Mouse (Mus musculus) T-cell, adult 2 months (primary cell): Measurements from ENCODE around the gene Krtap27-1.

Experiments
- DNase-seq: peaks from one replicate; pipeline ENCODE4 v3.0.0; 2022; ENCODE audit warnings: low spot score

The Krtap27-1 gene

DNA sequence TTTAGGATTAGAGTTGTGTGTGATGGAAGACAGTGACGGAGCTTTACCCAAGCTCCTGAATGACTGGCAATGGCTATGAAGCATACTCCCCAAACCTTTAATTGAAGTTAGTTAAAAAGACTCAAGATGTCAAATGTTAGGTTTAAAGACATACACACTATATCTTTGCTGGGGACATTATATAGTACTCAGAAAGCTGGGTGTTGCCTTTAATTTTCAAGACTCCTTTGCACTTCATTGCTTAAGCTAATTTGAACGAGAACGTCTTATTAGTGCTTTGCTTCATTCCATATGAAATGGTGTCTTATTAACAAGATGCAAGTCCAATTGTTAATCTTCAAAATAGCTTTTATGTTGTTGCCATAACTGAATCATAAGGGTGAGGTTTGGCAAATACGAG, at the start of gene Krtap27-1:
Krtap27-1 (minus strand) TSS at position 101 of the 400 bp plus-strand sequence.
- DNase-seq: no peak

DNA sequence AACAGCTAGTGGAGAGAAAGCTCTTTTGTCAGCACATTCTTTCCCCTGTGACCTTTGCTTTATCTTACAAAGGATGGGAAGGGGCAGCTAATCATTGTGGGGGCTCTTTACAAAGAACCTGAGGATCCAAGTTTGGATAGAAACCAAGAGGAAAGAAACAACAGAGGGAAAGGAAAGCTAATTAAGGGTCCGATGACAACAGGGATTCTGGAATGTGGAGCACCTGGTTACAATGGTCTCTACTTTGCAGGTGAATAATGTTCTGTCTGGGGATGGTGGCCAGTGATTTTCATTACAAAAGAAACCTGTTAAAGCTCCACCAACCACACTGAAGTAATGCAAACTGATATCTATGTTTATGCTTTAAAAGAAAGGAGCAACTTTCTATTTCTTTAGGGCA, 48.6 kb upstream of the Krtap27-1 start:
- DNase-seq: no peak

DNA sequence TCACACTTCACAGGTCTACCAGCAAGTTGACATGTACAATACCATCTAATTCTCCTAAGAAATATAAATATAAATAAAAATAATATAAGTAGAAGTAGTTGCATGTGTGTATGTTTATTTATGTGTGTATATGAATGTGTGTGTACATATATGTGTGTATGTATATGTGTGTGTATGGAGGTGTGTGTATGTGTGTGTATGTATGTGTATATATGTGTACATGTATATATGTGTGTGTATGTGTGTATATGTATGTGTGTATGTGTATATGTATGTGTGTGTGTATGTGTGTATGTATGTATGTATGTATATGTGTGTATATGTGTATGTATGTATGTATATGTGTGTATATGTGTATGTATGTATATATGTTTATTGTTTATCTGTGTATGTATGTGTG, 45.1 kb upstream of the Krtap27-1 start:
- DNase-seq: no peak

DNA sequence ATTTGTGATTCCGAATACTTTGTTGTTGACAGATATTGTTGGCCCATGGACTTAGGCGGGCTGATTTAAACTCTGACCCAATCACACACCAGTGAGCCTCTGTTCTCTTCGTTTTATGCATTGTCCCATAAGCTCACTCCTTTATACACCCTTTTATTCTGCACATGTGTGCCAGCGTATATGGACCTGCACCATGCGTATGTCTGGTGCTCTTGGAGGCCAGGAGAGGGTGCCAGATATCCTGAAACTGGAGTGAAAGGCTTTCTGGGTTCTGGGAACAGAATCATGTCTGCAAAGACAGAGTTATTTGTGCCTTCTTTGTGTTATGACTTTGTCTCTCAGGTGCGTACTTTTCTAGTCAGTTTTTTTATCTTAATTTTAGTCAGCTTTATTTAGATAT, 39.8 kb upstream of the Krtap27-1 start:
- no peak for DNase-seq

DNA sequence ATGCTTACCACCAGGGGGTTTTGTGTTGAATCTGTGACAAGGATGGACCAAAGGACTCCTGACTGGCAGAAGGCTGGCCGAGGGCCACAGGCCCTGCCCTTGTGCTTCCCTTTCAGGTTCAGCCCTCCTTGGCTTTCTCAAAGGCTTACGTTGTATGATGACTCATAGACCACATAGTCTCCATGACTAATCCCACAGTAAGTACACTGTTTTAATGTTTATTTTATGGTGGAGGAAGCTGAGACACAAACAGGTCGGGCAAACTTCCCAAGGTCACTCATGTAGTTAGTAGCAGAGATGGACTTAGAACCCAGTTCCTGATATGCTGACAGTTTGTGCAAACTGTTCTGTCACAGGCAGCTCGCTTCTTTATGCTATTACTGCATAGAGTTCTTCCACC, 39.3 kb upstream of the Krtap27-1 start:
- no peak for DNase-seq

DNA sequence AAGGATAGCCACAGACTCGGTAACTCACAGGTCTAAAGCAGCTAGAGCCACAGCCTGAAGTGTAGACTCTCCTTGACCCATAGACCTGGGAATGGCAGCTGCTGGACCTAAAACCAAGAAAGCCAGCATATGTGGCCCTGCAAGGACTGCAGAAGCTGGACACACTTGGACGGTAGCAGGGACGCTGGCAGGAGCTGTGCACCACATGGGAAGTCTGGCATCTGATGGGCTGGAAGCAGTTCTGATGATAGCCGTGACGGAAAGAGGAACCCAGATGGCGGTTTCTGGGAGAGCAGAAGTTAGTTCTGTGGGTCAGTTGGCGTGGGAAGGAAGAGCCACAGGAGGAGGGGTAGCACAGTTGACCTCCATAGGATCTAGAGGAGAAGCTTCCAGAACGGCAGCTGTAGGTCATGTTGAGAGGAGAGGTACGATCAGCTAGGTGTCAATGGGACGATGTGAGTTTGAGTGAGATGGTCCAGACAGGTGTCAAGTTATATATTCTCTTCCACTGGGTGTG, 36.1 kb upstream of the Krtap27-1 start, which contains the start of gene 2310061N02Rik:
2310061N02Rik (minus strand) TSS at position 467 of the 517 bp plus-strand sequence.
- no peak for DNase-seq

DNA sequence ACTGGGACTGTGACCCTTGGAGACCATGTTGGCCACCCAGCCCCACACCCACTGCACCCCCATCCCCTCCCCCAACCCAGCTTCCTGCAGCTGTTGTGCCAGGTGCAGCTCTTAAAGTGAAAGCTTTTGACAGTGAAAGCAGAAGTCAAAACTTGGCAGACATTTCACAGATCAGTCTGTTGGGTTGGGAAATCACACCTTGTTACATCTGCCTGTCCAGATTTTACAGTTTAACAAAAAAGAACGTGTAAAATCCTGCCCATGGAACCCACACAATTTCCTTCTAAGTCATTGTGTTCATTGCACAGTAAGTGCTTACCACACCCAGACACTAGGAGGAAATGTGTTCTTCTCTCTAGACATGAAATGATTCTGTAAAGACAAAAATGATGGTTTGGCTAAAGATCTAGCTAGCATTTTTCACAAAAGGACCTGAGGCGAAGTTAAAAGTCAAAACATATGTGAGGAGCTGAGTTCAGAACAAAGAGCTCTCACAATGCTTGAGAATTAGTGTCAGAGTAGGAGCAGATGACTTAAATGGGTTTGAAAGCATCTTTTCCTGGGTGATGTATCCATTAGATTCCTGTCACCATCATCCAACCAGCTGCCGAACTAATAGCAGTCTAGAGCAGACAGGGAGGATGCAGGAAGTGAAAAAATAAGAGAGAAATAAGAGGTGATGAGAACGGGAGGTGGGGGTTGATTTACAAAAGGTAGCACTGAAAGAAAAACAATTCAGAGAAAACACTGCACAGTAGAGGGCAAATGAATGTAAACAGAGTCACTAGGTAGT, 29.8 kb upstream of the Krtap27-1 start:
- peak; percentile 5 for DNase-seq

DNA sequence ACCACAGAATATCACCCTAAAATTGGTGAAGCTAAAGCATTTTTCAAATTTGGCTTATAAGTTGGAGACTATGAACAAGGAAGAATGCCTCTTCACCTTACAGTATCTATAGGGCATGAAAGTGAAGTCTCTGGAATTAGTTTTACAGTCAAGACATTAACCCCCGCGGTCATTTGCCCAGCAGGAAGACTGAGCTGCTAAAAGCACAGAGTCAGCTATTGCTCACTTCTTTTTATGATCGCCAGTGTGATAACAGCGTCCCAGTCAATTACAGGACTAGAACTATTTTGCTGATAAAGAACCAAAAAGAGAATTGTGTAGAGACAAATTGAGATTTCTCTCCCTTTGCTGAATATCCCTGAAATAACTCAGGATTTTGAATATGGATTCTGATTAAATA, 24.8 kb upstream of the Krtap27-1 start:
- DNase-seq: no peak

DNA sequence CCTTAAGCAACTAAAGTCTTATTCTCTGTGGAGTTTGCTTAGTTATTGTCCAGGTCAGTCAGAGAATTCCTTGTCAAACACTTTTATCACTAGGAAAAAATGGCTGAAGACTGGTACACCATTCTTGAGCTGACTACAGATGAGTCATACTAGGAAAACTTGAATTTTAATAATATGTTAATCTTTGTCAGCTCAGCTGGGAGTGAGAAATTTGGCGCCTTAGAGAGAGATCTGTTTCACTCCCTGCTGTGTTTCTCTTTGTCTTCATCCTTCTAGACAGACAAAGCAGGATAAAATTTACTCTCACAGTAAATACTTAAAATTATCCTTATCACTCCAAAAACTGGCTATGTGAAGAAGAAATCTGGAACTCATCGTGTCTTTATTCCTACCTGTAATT, 9.8 kb upstream of the Krtap27-1 start:
- no peak for DNase-seq

DNA sequence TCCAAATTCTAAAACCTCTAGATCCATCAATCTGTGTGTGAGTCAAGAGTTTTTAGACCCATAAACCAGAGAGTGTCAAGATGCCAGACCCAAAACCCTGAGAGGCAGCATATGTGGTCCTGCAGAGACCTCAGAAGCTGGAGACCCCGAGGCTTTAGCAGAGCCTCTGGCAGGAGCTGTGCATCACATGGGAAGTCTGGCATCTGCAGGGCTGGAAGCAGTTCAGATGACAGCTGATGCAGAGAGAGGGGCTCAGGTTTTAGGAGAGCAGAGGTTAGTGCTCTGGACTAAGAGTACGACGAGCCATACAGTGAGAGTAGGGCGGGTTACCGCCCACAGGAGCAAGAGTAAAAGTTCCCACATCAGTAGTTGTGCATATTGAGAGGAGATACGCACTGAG, 7.6 kb upstream of the Krtap27-1 start:
- DNase-seq: no peak

DNA sequence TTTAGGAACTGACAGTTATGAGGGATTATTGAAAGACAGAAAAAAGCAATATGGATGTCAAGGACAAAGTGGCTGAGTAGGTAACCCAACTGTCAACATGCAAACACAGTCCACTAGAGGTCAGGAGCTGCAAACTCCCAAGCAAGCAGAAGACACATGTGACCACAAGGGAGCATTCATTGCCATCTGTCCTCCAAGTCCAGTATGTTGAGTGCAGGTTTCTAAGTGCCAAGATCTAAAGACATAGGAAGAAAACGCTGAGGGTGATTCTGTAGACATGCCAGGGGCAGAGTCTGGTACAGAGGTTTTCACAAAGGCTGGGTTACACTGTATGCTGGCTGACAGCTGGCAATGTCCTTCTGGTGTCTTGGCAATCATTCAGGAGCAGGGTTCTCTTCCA, 14.0 kb downstream of the Krtap27-1 start:
- no peak for DNase-seq

DNA sequence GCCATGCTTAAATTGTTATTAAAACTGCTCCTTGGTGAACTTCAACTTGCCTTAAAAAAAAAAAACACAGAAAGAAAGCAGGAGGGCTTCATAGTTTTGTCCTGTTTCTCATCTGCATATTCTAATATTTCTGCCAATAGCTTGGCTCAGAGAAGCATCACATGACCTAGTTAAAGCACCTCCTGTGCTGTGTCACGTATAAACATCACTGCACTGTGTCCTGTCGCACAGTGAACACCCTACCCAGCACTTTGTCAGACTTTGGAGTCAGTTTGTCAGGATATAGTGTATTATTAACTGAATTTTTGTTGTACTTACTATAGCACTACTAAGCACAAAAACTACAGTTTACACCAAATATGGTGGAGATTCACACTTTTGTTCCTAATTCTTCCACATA, 19.5 kb downstream of the Krtap27-1 start:
- no peak for DNase-seq

DNA sequence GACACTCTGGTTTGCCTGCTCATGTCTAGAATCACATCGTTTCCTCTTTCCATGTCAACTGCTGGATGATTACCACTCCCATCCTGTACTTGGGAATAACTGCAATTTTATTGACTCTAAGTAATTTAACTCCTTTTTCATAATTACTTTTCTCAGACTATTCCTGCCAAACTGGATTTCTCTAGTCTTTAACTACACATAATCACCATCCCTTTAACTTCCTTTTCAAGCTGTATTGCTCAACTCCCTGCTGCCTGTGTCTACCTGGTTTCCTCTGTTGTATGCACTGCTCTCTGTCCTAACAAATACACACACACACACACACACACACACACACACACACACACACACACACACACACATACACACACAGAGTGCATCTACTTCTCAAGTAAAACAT, 20.4 kb downstream of the Krtap27-1 start:
- DNase-seq: no peak

DNA sequence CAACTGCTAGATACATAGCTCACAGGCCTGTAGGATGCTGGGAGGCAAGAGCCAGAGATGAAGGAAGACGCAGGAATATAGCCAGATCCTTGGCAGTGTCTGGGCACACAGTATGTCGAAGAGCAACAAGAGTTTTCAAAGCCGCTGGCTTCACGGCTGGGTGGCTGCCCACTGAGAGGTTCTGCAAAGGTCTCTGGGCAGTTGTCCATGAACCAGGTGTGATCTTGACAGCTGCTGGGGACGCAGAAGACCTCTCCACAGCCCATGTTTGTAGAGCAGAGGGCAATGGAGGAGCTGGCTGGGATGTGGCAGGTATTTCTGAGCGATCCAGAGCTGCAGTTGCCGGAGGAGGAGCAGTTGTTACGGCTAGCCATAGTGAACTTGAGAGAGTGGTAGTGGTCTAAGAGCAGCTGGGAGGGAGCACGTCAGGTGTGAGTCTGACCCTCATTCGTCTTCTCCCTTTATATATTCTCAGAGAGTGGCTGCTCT, 24.1 kb downstream of the Krtap27-1 start, which contains the start of gene Krtap26-1:
Krtap26-1 (minus strand) TSS at position 439 of the 489 bp plus-strand sequence.
- no peak for DNase-seq

DNA sequence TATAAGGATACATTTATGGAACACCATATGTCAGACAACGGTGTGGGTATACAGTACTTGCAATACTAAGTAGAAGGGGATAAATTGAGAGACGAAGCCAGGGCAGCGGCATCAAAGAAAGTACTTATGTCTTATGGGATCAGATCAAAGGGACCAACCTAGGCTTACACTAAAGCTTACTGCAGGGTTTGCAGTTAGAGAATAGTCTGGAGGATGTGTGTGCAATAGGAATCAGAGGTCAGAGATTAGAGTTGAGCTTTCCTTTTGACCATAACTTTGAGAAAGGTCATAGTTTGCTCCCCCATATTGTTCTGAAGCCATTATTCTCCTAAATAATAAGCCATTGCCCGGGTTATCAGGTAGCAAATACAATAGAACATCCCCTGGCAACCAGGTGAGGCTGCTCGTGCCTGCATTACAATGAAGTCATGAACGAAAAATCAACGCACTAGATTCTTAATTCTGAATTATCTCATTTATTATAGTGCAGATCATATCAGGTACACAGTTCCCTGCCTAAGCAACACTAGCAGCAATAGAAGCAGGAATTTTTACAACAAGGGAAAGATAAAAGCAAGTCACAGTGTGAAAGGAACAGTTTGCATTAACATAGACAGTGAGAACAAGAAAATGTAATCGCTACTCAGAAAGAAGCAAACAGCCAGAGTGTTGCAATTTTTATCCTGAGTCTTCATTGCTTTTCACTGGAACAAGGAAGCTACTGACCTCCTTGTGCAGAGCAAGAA, 24.9 kb downstream of the Krtap27-1 start:
- no peak for DNase-seq

DNA sequence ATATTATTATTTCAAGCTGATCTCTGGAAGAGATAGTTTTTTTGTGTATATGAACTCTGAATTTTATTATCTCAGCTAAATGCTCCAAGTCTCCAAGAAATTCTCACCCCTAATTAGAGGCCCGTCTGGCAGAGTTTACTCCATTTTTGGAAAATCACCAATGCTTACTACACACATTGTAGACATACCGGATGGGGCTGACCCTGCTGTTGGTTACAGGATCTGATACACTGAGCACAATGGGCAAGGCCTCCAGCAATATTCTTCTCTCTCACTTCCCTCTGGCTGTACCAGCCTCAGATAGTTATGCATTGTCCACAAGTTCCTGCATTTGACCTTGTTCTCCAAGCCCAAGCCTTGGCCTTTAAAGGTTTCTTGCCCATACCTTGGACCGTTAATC, 31.4 kb downstream of the Krtap27-1 start:
- DNase-seq: no peak

DNA sequence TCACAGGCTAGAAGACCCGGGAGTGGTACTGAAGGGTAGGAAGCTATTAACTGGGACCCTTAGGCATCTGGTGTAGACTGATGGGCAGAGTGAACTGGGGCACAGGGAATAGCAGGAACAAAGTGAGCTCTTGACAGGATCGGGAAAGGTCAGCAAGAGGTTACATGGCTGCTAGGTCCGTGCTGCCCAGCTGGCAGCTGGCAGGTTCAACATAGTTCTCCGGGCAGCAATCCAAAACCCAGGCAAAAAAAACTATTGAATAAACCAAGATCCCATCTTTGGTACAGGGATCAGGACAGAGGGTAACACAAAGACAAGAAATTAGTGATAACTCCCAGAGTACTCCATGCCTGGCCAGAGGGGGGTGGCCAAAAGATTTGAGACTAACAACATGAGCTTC, 36.3 kb downstream of the Krtap27-1 start:
- DNase-seq: no peak

DNA sequence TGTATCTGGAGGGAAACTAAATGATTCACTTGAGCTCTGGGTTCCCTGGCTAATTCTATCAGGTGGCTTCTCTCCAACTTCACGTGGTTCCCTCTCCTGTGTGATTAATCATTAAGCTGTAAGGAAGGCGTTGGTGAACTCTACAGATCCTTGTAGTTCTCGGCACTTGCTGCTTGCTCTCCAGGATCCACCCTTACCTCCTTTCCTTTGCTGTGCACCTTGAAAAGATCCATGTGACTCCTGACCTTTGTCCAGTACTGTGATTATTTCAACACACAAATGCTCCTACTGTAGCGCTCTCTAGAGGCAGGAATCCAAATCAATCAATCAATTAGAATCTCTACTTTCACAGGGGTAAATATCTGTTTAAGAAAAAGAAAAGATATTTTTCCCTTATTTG, 40.0 kb downstream of the Krtap27-1 start:
- DNase-seq: no peak

DNA sequence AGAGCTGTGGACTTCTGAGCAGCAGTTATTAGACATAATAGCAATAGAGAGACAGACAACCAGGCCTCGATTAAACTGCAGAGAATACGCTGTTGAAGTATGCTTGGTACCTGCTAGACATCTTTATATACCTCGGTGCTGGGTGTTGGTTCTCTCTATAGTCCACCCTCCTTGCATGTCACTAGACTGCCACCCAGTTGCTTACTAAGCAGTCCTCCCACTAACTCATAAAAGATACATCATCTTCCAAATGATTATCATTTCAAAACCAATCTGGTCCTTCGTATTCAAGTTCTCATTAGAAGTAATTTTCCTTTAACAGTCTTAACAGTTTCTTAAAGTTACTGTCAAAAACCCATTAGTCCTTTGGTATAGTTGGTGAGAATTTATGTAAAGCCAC, 43.9 kb downstream of the Krtap27-1 start, which contains the start of gene 2310079G19Rik:
2310079G19Rik (minus strand) TSS at position 101 of the 400 bp plus-strand sequence.
- DNase-seq: no peak
